Mouse (Mus musculus) ES-E14 (cell line): ENCODE data around the gene Zfp830. TPM values are rescaled to one million over a fixed set of nuclear protein-coding genes. Genes with fewer than 3 reads are reported as not detected.

Experiments
- DNase-seq: peaks from one replicate; pipeline ENCODE4 v3.0.0-alpha.2; 2013; ENCODE audit warnings: low read depth, low spot score
- H3K27ac ChIP-seq: 2 replicates; pipeline ENCODE4 v1.5.1; 2012; ENCODE audit warnings: low read depth, mild to moderate bottlenecking, low read length, moderate library complexity, mixed read lengths; ENCODE audit not compliant: poor library complexity, insufficient read depth, severe bottlenecking
- H3K36me3 ChIP-seq: 2 replicates; pipeline ENCODE4 v1.6.1; 2012; ENCODE audit warnings: mild to moderate bottlenecking, low read length, moderate library complexity, mixed read lengths; ENCODE audit not compliant: control insufficient read depth, poor library complexity, insufficient read depth, severe bottlenecking
- H3K4me1 ChIP-seq, 2 experiments: fragments of 150-350 bp in 1 of 2; sonication (generic) in 1 of 2; 2 replicates each; pipeline ENCODE4 v1.6.1; 2012; ENCODE audit warnings: low read length in 2 of 2, mild to moderate bottlenecking in 1 of 2, mixed read lengths in 1 of 2; ENCODE audit not compliant: control insufficient read depth in 2 of 2, insufficient read depth in 2 of 2, poor library complexity in 1 of 2
- H3K4me3 ChIP-seq, 2 experiments: fragments of 150-350 bp in 1 of 2; sonication (generic) in 1 of 2; 2 replicates each; pipeline ENCODE4 v1.5.1; 2012; ENCODE audit warnings: low read length in 2 of 2, low read depth in 1 of 2, mild to moderate bottlenecking in 1 of 2, mixed read lengths in 1 of 2; ENCODE audit not compliant: insufficient read depth in 1 of 2, poor library complexity in 1 of 2, severe bottlenecking in 1 of 2
- H3K9ac ChIP-seq: 2 replicates; pipeline ENCODE4 v1.6.1; 2012; ENCODE audit warnings: low read depth, mild to moderate bottlenecking, low read length, mixed read lengths; ENCODE audit not compliant: poor library complexity, insufficient read depth, severe bottlenecking
- H3K9me3 ChIP-seq: fragments of 150-350 bp; sonication (generic); 2 replicates; pipeline ENCODE4 v1.6.1; 2012; ENCODE audit warnings: low read depth, mild to moderate bottlenecking, low read length; ENCODE audit not compliant: control insufficient read depth, insufficient read depth
- CHD2 ChIP-seq: IDR thresholded peaks from 2 replicates; pipeline ENCODE4 v1.6.1; 2014; ENCODE audit warnings: mild to moderate bottlenecking, low read depth, low read length, inconsistent platforms
- HCFC1 ChIP-seq: IDR thresholded peaks from 2 replicates; pipeline ENCODE4 v1.6.1; 2012; ENCODE audit warnings: low read length, inconsistent platforms, borderline replicate concordance; ENCODE audit not compliant: insufficient read depth
- MAFK ChIP-seq: IDR thresholded peaks from 2 replicates; pipeline ENCODE4 v1.6.1; 2014; ENCODE audit warnings: mild to moderate bottlenecking, low read depth, low read length, inconsistent platforms; ENCODE audit not compliant: insufficient read depth
- ZC3H11A ChIP-seq: IDR thresholded peaks from 2 replicates; pipeline ENCODE4 v1.6.1; 2012; ENCODE audit warnings: low read depth, mild to moderate bottlenecking, inconsistent platforms, low read length, borderline replicate concordance
- ZNF384 ChIP-seq: IDR thresholded peaks from 2 replicates; pipeline ENCODE4 v1.6.1; 2012; ENCODE audit warnings: low read depth, low read length, inconsistent platforms
- in situ Hi-C, 2 experiments: fragments of 600-800 bp; cut with MboI; formaldehyde crosslinking; loops; one replicate each; pipeline ENCODE4 v1.15.1; 2025; ENCODE audit warnings: low sequenced_read_pairs in 2 of 2, inconsistent platforms in 1 of 2; ENCODE audit not compliant: unreplicated experiment in 2 of 2
- total RNA-seq: library from RNA; depleted of rRNA; stranded (reverse); fragments of 300-350 nt; gene quantifications from 2 replicates; pipeline ENCODE4 v1.2.3, GENCODE M21; 2012

The Zfp830 gene
- total RNA-seq, 1 experiment = 34.8 TPM

DNA sequence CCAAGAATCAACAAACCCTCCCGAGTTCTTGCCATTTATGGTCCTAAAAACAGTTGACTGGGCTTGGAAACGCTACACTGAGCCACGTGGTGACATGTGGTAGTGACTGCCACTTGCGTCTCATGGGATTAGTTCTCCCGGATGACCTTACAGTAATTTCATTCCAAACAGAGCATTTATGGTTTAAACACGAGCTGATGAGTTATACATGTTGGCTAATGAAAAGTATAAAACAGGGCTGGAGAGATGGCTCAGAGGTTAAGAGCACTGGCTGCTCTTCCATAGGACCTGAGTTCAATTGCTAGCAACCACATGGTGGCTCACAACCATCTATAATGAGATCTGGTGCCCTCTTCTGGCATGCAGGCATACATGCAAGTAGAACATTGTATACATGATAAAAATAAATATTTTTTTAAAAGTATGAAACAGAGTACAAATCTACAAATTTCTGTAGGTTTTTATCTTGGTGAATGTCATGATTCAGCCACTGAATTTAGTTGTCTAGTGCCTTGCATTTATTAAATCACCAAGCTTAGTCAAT lies 1.8 kb upstream of the Zfp830 start:
- Histone ChIP-seq H3K4me3 (no peak overlapping the region), H3K27ac (no peak overlapping the region), H3K9ac (peak overlapping the region; percentile 30; the same call in 1 of the 2 replicates), H3K9me3 (no peaks in the 10 kb centered on the region), H3K4me1 (peaks cover 0 to 8% of the 10 kb centered on the region in 2 experiments; a peak in 3 of 4 replicates), H3K36me3 (0 out of 2 replicates have a peak, but pooled peaks cover 1% of the 10 kb centered on the region)
- TF ChIP-seq HCFC1 = no peak
- TF ChIP-seq ZNF384 = no peak
- TF ChIP-seq ZC3H11A = no peak
- in situ Hi-C loops = no loop called here
- DNase-seq = no peak

DNA sequence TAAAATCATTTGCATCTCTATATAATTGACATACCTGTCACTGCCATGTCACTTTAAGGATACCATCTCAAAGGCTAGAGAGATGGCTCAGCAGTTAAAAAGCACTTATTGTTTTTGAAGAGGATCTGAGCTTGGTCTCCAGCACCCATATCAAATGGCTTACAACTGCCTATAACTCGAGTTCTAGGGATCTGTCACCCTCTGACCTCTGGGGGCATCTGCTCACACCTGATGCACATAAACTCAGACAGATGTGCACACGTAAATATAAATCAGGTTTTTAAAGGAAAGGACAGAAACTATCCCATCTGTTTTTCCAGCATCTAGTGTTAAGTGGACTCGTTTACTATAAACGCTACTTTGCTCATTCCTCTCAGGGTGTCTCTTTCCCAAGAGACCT lies 884 bp upstream of the Zfp830 start:
- DNase-seq = no peak
- H3K9ac ChIP-seq = peak overlapping the region; percentile 89; the same call in 1 of the 2 replicates
- peaks cover 3% of the 10 kb centered on the region; the same call in 1 of the 2 replicates for H3K36me3 ChIP-seq
- H3K27ac ChIP-seq = no peak overlapping the region
- in situ Hi-C loops = no loop called here
- H3K4me1 ChIP-seq = peaks cover 0 to 8% of the 10 kb centered on the region in 2 experiments; a peak in 3 of 4 replicates
- TF ChIP-seq ZC3H11A = no peak
- TF ChIP-seq ZNF384 = no peak
- no peak for TF ChIP-seq CHD2
- no peak for TF ChIP-seq MAFK
- TF ChIP-seq HCFC1 = no peak
- no peaks in the 10 kb centered on the region for H3K9me3 ChIP-seq
- H3K4me3 ChIP-seq = peak overlapping the region; percentile 90 to 100

DNA sequence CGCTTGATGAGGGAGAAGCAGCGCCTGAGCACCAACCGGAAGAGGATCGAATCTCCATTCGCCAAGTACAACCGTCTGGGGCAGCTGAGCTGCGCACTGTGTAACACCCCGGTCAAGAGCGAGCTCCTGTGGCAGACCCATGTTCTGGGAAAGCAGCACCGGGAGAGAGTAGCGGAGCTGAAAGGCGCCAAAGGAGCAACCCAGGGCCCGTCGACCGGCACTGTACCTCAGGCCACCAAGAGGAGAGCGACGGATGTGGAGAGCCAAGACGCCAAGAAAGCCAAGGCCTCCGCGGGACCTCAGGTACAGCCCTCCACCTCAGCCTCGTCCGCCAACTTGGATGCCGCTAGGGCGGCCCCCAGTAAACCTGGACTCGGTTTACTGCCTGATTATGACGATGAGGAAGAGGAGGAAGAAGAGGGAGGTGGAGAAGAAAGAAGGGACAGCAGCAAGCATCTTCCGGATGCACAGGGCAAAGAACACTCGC lies 336 bp downstream of the Zfp830 start:
- in situ Hi-C loops = no loop called here
- H3K4me3 ChIP-seq = peak overlapping the region; percentile 90 to 100
- peak overlapping the region; percentile 94 for H3K9ac ChIP-seq
- no peak for DNase-seq
- H3K4me1 ChIP-seq = peaks cover 0 to 3% of the 10 kb centered on the region in 2 experiments; a peak in 3 of 4 replicates
- TF ChIP-seq HCFC1 = no peak
- no peak for TF ChIP-seq ZNF384
- TF ChIP-seq CHD2 = no peak
- TF ChIP-seq ZC3H11A = no peak
- no peak for TF ChIP-seq MAFK
- peak overlapping the region; percentile 41; the same call in 1 of the 2 replicates for H3K27ac ChIP-seq
- H3K9me3 ChIP-seq = no peaks in the 10 kb centered on the region
- peaks cover 3% of the 10 kb centered on the region; the same call in 1 of the 2 replicates for H3K36me3 ChIP-seq

DNA sequence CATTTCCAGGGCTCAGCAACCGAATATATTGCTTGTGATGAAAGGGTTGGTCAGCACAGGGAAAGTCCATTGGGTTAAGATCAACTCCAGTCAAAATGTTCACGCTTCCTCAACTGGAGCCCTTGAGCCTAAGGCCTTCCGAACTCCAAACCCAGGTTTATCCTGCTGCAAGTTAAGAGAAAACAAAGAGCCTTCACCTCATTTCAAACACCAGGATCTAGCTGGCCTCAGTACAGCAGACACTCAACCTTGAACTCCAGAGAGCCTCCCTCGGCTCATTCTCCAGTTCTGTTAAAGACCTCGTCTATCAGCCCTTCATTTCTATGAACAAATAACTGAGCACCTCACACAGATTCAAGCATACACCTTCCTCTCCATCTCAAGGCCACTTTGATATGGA lies 16.0 kb downstream of the Zfp830 start:
- in situ Hi-C loops = no loop called here
- TF ChIP-seq ZNF384 (no peak), ZC3H11A (no peak), MAFK (no peak), CHD2 (no peak), HCFC1 (no peak)

More for the DNA sequence above, 16.0 kb downstream of the Zfp830 start:
- peak overlapping the region; percentile 75 to 97 for H3K4me3 ChIP-seq
- H3K9me3 ChIP-seq = no peaks in the 10 kb centered on the region
- no peak overlapping the region for H3K27ac ChIP-seq
- peak overlapping the region; percentile 82; the same call in 1 of the 2 replicates for H3K9ac ChIP-seq
- DNase-seq = no peak
- H3K4me1 ChIP-seq = peaks cover 0 to 2% of the 10 kb centered on the region in 2 experiments; a peak in 1 of 4 replicates
- peaks cover 6% of the 10 kb centered on the region for H3K36me3 ChIP-seq
